Mouse (Mus musculus): ENCODE data around the gene Atp10b. TPM values are rescaled to one million over a fixed set of nuclear protein-coding genes. Genes with fewer than 3 reads are reported as not detected.

Gene Atp10b
- polyA plus RNA-seq, 1 experiment from 2014 or later = 0.90 TPM

GRCm38 (mm10) chr11:43270256-43270806 lies 120.7 kb downstream of the Atp10b start:
- H3K4me3 ChIP-seq (ENCODE audit: low read length) = no peak overlapping the region
- no peaks in the 10 kb centered on the region for H3K27me3 ChIP-seq (ENCODE audit: insufficient read depth, low read length)
- H3K27ac ChIP-seq (ENCODE audit: low read length) = no peak overlapping the region
- no peaks in the 10 kb centered on the region for H3K4me1 ChIP-seq (ENCODE audit: insufficient read depth, low read length)
- no peaks in the 10 kb centered on the region for H3K36me3 ChIP-seq (ENCODE audit: insufficient read depth, low read length)
- H3K4me2 ChIP-seq (replicated peaks; ENCODE audit: low read depth, low read length) = no peak overlapping the region
- no peak overlapping the region for H3K9ac ChIP-seq (replicated peaks; ENCODE audit: low read length)
- no peak for ATAC-seq (ENCODE audit: low FRiP score, low TSS enrichment)
- no peaks in the 10 kb centered on the region for H3K9me3 ChIP-seq (ENCODE audit: low read length)
- 77% methylated on average over 10 of the region's 10 CpGs for WGBS

GRCm38 (mm10) chr11:43273896-43274295 lies 124.2 kb downstream of the Atp10b start:
- H3K4me2 ChIP-seq (replicated peaks; ENCODE audit: low read depth, low read length) = no peak overlapping the region
- H3K27ac ChIP-seq (ENCODE audit: low read length) = no peak overlapping the region
- H3K9ac ChIP-seq (replicated peaks; ENCODE audit: low read length) = no peak overlapping the region
- H3K36me3 ChIP-seq (ENCODE audit: insufficient read depth, low read length) = no peaks in the 10 kb centered on the region
- no peak for ATAC-seq (ENCODE audit: low FRiP score, low TSS enrichment)
- H3K4me1 ChIP-seq (ENCODE audit: insufficient read depth, low read length) = no peaks in the 10 kb centered on the region
- no peaks in the 10 kb centered on the region for H3K9me3 ChIP-seq (ENCODE audit: low read length)
- no peak overlapping the region for H3K4me3 ChIP-seq (ENCODE audit: low read length)
- H3K27me3 ChIP-seq (ENCODE audit: insufficient read depth, low read length) = no peaks in the 10 kb centered on the region

- WGBS = 90% methylated on average over 6 of the region's 6 CpGs
- ATAC-seq (ENCODE audit: low FRiP score, low TSS enrichment) = no peak
- Histone ChIP-seq H3K4me3 (ENCODE audit: low read length) (no peak overlapping the region), H3K9ac (replicated peaks; ENCODE audit: low read length) (no peak overlapping the region), H3K4me2 (replicated peaks; ENCODE audit: low read depth, low read length) (no peak overlapping the region), H3K36me3 (ENCODE audit: insufficient read depth, low read length) (no peaks in the 10 kb centered on the region), H3K4me1 (ENCODE audit: insufficient read depth, low read length) (no peaks in the 10 kb centered on the region), H3K9me3 (ENCODE audit: low read length) (no peaks in the 10 kb centered on the region), H3K27ac (ENCODE audit: low read length) (no peak overlapping the region), H3K27me3 (ENCODE audit: insufficient read depth, low read length) (no peaks in the 10 kb centered on the region)
These were observed 147.9 kb downstream of the Atp10b start for GRCm38 (mm10) chr11:43297584-43297983.

- H3K4me1 ChIP-seq (ENCODE audit: insufficient read depth, low read length) = no peaks in the 10 kb centered on the region
- no peaks in the 10 kb centered on the region for H3K36me3 ChIP-seq (ENCODE audit: insufficient read depth, low read length)
- H3K27ac ChIP-seq (ENCODE audit: low read length) = no peak overlapping the region
- no peak for ATAC-seq (ENCODE audit: low FRiP score, low TSS enrichment)
- H3K4me3 ChIP-seq (ENCODE audit: low read length) = no peak overlapping the region
- H3K9ac ChIP-seq (replicated peaks; ENCODE audit: low read length) = no peak overlapping the region
- H3K9me3 ChIP-seq (ENCODE audit: low read length) = no peaks in the 10 kb centered on the region
- no peak overlapping the region for H3K4me2 ChIP-seq (replicated peaks; ENCODE audit: low read depth, low read length)
- H3K27me3 ChIP-seq (ENCODE audit: insufficient read depth, low read length) = no peaks in the 10 kb centered on the region
- WGBS = 64% methylated on average over 1 of the region's 1 CpGs
These were observed 161.3 kb downstream of the Atp10b start for GRCm38 (mm10) chr11:43311000-43311399.

Other genes starting within 250 kb of the Atp10b start
- gene Gm9972, start 114.1 kb upstream of the Atp10b start, polyA plus RNA-seq (2015; fragmentation: Nextera tagmentation; extraction: Ambion mirVana) = 0.33 TPM in 1 of 2 replicates, not detected in the other

Data from kidney, embryonic 16.5 days (tissue).